Mouse (Mus musculus) limb, embryonic 11.5 days (tissue): ENCODE results near the gene Bdnf. TPM values are rescaled to one million over a fixed set of nuclear protein-coding genes. Genes with fewer than 3 reads are reported as not detected.

Experiments
- ATAC-seq: fragments of 200-750 bp; cut with Nextera tagmentation; 2 replicates; pipeline ENCODE4 v1.8.0; 2017; ENCODE audit warnings: low read depth; ENCODE audit not compliant: insufficient number of reproducible peaks, low FRiP score, low TSS enrichment
- DNase-seq: peaks from one replicate; pipeline ENCODE4 v3.0.0-alpha.2; 2015; ENCODE audit warnings: low spot score
- H3K27ac ChIP-seq: fragments of 300-500 bp; sonication (generic); replicated peaks from 2 replicates; pipeline ENCODE4 v1.5.1; 2014; ENCODE audit warnings: low read depth, mild to moderate bottlenecking, low read length
- H3K27me3 ChIP-seq: fragments of 300-500 bp; sonication (generic); 2 replicates; pipeline ENCODE4 v1.6.1; 2014; ENCODE audit warnings: mild to moderate bottlenecking, low read length, mixed read lengths; ENCODE audit not compliant: control insufficient read depth, insufficient read depth
- H3K36me3 ChIP-seq: fragments of 300-500 bp; sonication (generic); 2 replicates; pipeline ENCODE4 v1.6.1; 2014; ENCODE audit warnings: mild to moderate bottlenecking, low read length, moderate library complexity, mixed read lengths; ENCODE audit not compliant: control insufficient read depth, insufficient read depth
- H3K4me1 ChIP-seq: fragments of 300-500 bp; sonication (generic); 2 replicates; pipeline ENCODE4 v1.6.1; 2014; ENCODE audit warnings: low read length, mixed read lengths; ENCODE audit not compliant: control insufficient read depth, insufficient read depth
- H3K4me2 ChIP-seq: fragments of 300-500 bp; sonication (generic); 2 replicates; pipeline ENCODE4 v1.6.1; 2014; ENCODE audit warnings: low read depth, mild to moderate bottlenecking, moderate library complexity; ENCODE audit not compliant: severe bottlenecking
- H3K4me3 ChIP-seq: fragments of 300-500 bp; sonication (generic); 2 replicates; pipeline ENCODE4 v1.5.1; 2014; ENCODE audit warnings: low read depth, low read length
- H3K9ac ChIP-seq: fragments of 300-500 bp; sonication (generic); 2 replicates; pipeline ENCODE4 v1.6.1; 2014; ENCODE audit warnings: mild to moderate bottlenecking, low read length
- H3K9me3 ChIP-seq: fragments of 300-500 bp; sonication (generic); 2 replicates; pipeline ENCODE4 v1.6.1; 2016; ENCODE audit warnings: low read length; ENCODE audit not compliant: control insufficient read depth
- WGBS: fragments of 180-500 bp; shearing (Covaris S2); extraction: QIAGEN DNeasy Blood & Tissue Kit; methylation state at CpG from one replicate; pipeline ENCODE4 v1.1.7; 2014; 5-methylcytosine and 5-hydroxymethylcytosine counted together
- polyA plus RNA-seq: library from polyadenylated mRNA; unstranded; fragments of >200 nt; fragmentation: Nextera tagmentation; extraction: Ambion mirVana; gene quantifications from 2 replicates; pipeline ENCODE4 v1.2.1, GENCODE M21; 2014

The Bdnf gene
- polyA plus RNA-seq, 1 experiment from 2014 or later: 5.9 TPM

DNA sequence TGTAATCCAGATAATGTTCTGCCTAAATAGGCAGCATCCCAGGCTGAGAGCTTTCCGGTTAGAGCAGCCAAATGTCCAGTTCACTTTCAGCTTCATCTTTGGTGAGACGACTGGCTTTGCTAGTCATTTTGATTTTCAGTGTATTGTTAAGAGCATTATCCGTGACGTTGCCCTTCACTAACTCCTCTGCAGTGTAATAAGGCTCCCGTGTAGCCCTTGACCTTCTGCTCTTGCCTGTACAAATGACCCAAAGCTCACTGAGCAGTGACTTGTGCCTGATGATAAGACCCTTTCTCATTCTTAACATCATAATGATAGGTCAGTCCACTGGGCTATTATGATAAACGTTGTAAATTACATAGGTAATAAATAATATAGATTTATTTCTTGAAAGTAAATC is 101.9 kb downstream of the Bdnf start:
- H3K9ac ChIP-seq: no peak overlapping the region
- H3K9me3 ChIP-seq: no peaks in the 10 kb centered on the region
- 83% methylated on average over 6 of the region's 6 CpGs for WGBS
- H3K27ac ChIP-seq: no peak overlapping the region
- H3K36me3 ChIP-seq: no peaks in the 10 kb centered on the region
- no peak overlapping the region for H3K4me3 ChIP-seq
- no peak for ATAC-seq
- no peaks in the 10 kb centered on the region for H3K4me1 ChIP-seq
- no peak overlapping the region for H3K4me2 ChIP-seq
- no peak for DNase-seq
- no peaks in the 10 kb centered on the region for H3K27me3 ChIP-seq

Other genes starting within 250 kb of the Bdnf start
- 64.3 and 69.2 TPM in 2 replicates for gene Lin7c, start 216.2 kb downstream of the Bdnf start, polyA plus RNA-seq
- 14.8 and 15.1 TPM in 2 replicates for gene Lgr4, start 242.9 kb downstream of the Bdnf start, polyA plus RNA-seq